Comparison of ENCODE assay signal across 10 mouse cellular contexts in genomic region chr5:144162813-144163517, GRCm38 (mm10). TPM values are rescaled to one million over a fixed set of nuclear protein-coding genes. Genes with fewer than 3 reads are reported as not detected.
DNase-seq lines count a peak whose midpoint lies in the region; ATAC-seq and TF ChIP-seq lines count a peak whose summit lies in the region.
"Had no signal": no experiment of that assay in that cellular context is flagged by ENCODE, and none has a peak within 500 bp of the region (broad histone marks: within the 10 kb centered on the region; RNA-seq: fewer than 3 reads in every experiment).

No protein-coding gene starts in this region.

- H3K27me3 ChIP-seq in embryonic facial prominence, embryonic 11.5 days (ENCODE audit: control insufficient read depth, insufficient read depth, low read length) = no peaks in the 10 kb centered on the region
- no peaks in the 10 kb centered on the region for H3K27me3 ChIP-seq in embryonic facial prominence, embryonic 10.5 days (replicated peaks; ENCODE audit: low read depth, poor library complexity, severe bottlenecking)
- no peaks in the 10 kb centered on the region for H3K27me3 ChIP-seq in forebrain, postnatal 0 days (ENCODE audit: insufficient read depth, low read length)
- H3K27me3 ChIP-seq: liver, embryonic 13.5 days had no signal

- no peaks in the 10 kb centered on the region for H3K4me1 ChIP-seq in embryonic facial prominence, embryonic 11.5 days (ENCODE audit: control insufficient read depth, insufficient read depth, low read length)
- peaks cover 6% of the 10 kb centered on the region; the same call in 1 of the 2 replicates for H3K4me1 ChIP-seq in embryonic facial prominence, embryonic 10.5 days
- H3K4me1 ChIP-seq in forebrain, postnatal 0 days (ENCODE audit: insufficient read depth) = no peaks in the 10 kb centered on the region

- H3K4me2 ChIP-seq in embryonic facial prominence, embryonic 11.5 days (ENCODE audit: low read depth, low read length) = no peak overlapping the region
- no peak overlapping the region for H3K4me2 ChIP-seq in forebrain, postnatal 0 days (ENCODE audit: low read depth)
- H3K4me2 ChIP-seq: liver, embryonic 13.5 days had no signal

- 0 out of 2 replicates have a peak overlapping the region, but pooled peaks have one; percentile 9 for H3K9ac ChIP-seq in embryonic facial prominence, embryonic 11.5 days (replicated peaks; ENCODE audit: low read length)
- no peak overlapping the region for H3K9ac ChIP-seq in forebrain, postnatal 0 days
- H3K9ac ChIP-seq: liver, embryonic 13.5 days had no signal

- intact Hi-C loops in gastrocnemius, postnatal 14 days (cut with DNase I; ENCODE audit: low total_unique reads) = no loop called here

- 79% methylated on average over 10 of the region's 10 CpGs for WGBS in embryonic facial prominence, embryonic 11.5 days
- 84% methylated on average over 10 of the region's 10 CpGs for WGBS in embryonic facial prominence, embryonic 10.5 days
- WGBS in forebrain, postnatal 0 days = 67% methylated on average over 10 of the region's 10 CpGs

- no peaks in the 10 kb centered on the region for H3K9me3 ChIP-seq in embryonic facial prominence, embryonic 11.5 days (replicated peaks; ENCODE audit: control insufficient read depth, low read length)
- H3K9me3 ChIP-seq in embryonic facial prominence, embryonic 10.5 days = no peaks in the 10 kb centered on the region
- no peaks in the 10 kb centered on the region for H3K9me3 ChIP-seq in forebrain, postnatal 0 days (ENCODE audit: low read length)
- H3K9me3 ChIP-seq: liver, embryonic 13.5 days had no signal

- H3K4me3 ChIP-seq in embryonic facial prominence, embryonic 11.5 days (ENCODE audit: low read depth, low read length) = no peak overlapping the region
- H3K4me3 ChIP-seq in embryonic facial prominence, embryonic 10.5 days = no peak overlapping the region
- H3K4me3 ChIP-seq in forebrain, postnatal 0 days (ENCODE audit: low read depth, low read length) = no peak overlapping the region
- H3K4me3 ChIP-seq: liver, embryonic 13.5 days had no signal

- ATAC-seq in embryonic facial prominence, embryonic 11.5 days (replicated peaks; ENCODE audit: insufficient number of reproducible peaks, low FRiP score, low TSS enrichment, low read depth) = no peak
- no peak for ATAC-seq in forebrain, postnatal 0 days

- DNase-seq in embryonic facial prominence, embryonic 11.5 days (ENCODE audit: low spot score) = peak; percentile 14
- no peak for DNase-seq in embryonic facial prominence, embryonic 10.5 days (ENCODE audit: low spot score)
- DNase-seq in MN1 (ENCODE audit: low spot score) = peak; percentile 21
- DNase-seq in gonadal fat pad, adult 2 months (ENCODE audit: low read depth) = peak; percentile 77
- peak; percentile 69 for DNase-seq in lung, postnatal 10 days
- no peak for DNase-seq in right cerebral cortex, postnatal 25 days
- no peak for DNase-seq in gastrocnemius, postnatal 14 days
- no peak for DNase-seq in forebrain, postnatal 0 days
- DNase-seq: adrenal gland, adult 2 months; liver, embryonic 13.5 days had no signal

- TF ChIP-seq CTCF in forebrain, postnatal 0 days (IDR thresholded peaks at IDR 0.05; ENCODE audit: low read depth) = no peak

- H3K27ac ChIP-seq in embryonic facial prominence, embryonic 11.5 days (replicated peaks; ENCODE audit: low read depth, low read length) = no peak overlapping the region
- no peak overlapping the region for H3K27ac ChIP-seq in embryonic facial prominence, embryonic 10.5 days (replicated peaks)
- H3K27ac ChIP-seq in forebrain, postnatal 0 days (ENCODE audit: low read depth, low read length) = no peak overlapping the region
- H3K27ac ChIP-seq: liver, embryonic 13.5 days had no signal

- no peaks in the 10 kb centered on the region; the same call in 1 of the 2 replicates for H3K36me3 ChIP-seq in embryonic facial prominence, embryonic 11.5 days (replicated peaks; ENCODE audit: control insufficient read depth, insufficient read depth, low read depth, low read length)
- H3K36me3 ChIP-seq in embryonic facial prominence, embryonic 10.5 days (replicated peaks) = peaks cover 90% of the 10 kb centered on the region
- H3K36me3 ChIP-seq in forebrain, postnatal 0 days (ENCODE audit: insufficient read depth) = peaks cover 42% of the 10 kb centered on the region

RNA-seq across cellular contexts. Expression of gene Bhlha15, which starts 27.1 kb away (rescaled TPM):
- 0.07 and 0.11 TPM in 2 replicates for polyA plus RNA-seq in embryonic facial prominence, embryonic 11.5 days (2014; fragmentation: Nextera tagmentation; extraction: Ambion mirVana)
- 0.16 and 0.35 TPM in 2 replicates for polyA plus RNA-seq in embryonic facial prominence, embryonic 10.5 days (2016; fragmentation: Nextera tagmentation; extraction: Ambion mirVana)
- polyA plus RNA-seq in gonadal fat pad, adult 2 months (2012; rRNA removed) = 0.30 and 0.36 TPM in 2 replicates
- not detected for total RNA-seq in gastrocnemius, postnatal 14 days (2021)
- 0.77 TPM in 1 of 2 replicates, not detected in the other for total RNA-seq in forebrain, postnatal 0 days (2014; rRNA removed)
- 0.11 TPM in 1 of 2 replicates, not detected in the other for polyA plus RNA-seq in forebrain, postnatal 0 days (2015; fragmentation: Nextera tagmentation; extraction: Ambion mirVana)

Comparison
In these comparisons a context has a peak if more than half of its experiments do, and no peak if none do; other contexts are left out.
1. DNase-seq: peak in embryonic facial prominence, embryonic 11.5 days (single experiment), MN1 (single experiment), gonadal fat pad, adult 2 months (single experiment) and lung, postnatal 10 days (single experiment); none in embryonic facial prominence, embryonic 10.5 days (single experiment), right cerebral cortex, postnatal 25 days (single experiment), gastrocnemius, postnatal 14 days (single experiment) and forebrain, postnatal 0 days (single experiment).